Mouse (Mus musculus): Measurements from ENCODE around the gene Eea1. TPM values are rescaled to one million over a fixed set of nuclear protein-coding genes. Genes with fewer than 3 reads are reported as not detected.
"Not testable (repeated sequence)": the region's sequence is repeated elsewhere in the genome, so short reads cannot be mapped to it uniquely, and the experiment has no call there.

The Eea1 gene
- total and polyA plus RNA-seq, 3 experiments, result 4.6 to 36.7 (median 34.8) TPM

GRCm38 (mm10) chr10:95914434-95915174 lies 25.8 kb upstream of the Eea1 start:
- TF ChIP-seq POLR2AphosphoS5 (IDR thresholded peaks at IDR 0.05; ENCODE audit: insufficient replicate concordance, low read depth, low read length), result no peak
- TF ChIP-seq GATA1 (IDR thresholded peaks at IDR 0.05; ENCODE audit: borderline replicate concordance, low read length), result no peak
- TF ChIP-seq TAL1 (conservative IDR thresholded peaks at IDR 0.05; ENCODE audit: low read depth, low read length), result no peak
- TF ChIP-seq CTCF (IDR thresholded peaks at IDR 0.05; ENCODE audit: low read depth, low read length), result no peak
- TF ChIP-seq GATA2 (IDR thresholded peaks at IDR 0.05; ENCODE audit: borderline replicate concordance, low read depth, low read length), result no peak
- DNase-seq (ENCODE audit: low spot score) (no peak), ATAC-seq (ENCODE audit: extremely low read depth, insufficient number of reproducible peaks, low FRiP score, poor library complexity, severe bottlenecking) (no peak)
- no peaks in the 10 kb centered on the region for H3K9me3 ChIP-seq (replicated peaks)
- H3K4me1 ChIP-seq (ENCODE audit: insufficient read depth, low read depth, low read length), result no peaks in the 10 kb centered on the region
- H3K36me3 ChIP-seq (replicated peaks), result no peaks in the 10 kb centered on the region
- no peaks in the 10 kb centered on the region for H3K27me3 ChIP-seq (ENCODE audit: insufficient read depth, low read length)
- H3K4me3 ChIP-seq (ENCODE audit: low read depth, low read length), result no peak overlapping the region

DNA sequence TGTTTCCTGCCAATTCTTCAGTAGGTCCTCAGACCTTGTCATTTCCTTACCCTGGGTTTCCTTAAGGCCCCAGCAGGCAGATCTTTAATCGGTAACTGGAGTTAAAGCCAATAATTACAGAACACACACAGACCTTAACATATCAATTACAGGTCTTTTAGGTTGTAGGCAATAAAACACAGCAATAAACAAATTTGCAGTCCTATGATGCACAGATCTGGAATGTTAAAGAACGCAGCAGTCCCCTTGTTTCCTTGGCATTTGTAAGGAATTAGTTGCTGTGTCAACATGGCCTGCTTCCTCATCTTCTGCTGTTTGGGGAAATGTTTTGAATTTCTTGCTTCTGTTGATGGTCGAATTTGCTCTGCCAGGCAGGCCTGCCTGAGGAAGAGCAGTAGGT lies 21.7 kb upstream of the Eea1 start:
- H3K4me1 ChIP-seq (ENCODE audit: insufficient read depth, low read depth, low read length), result no peaks in the 10 kb centered on the region
- ATAC-seq (ENCODE audit: extremely low read depth, insufficient number of reproducible peaks, low FRiP score, poor library complexity, severe bottlenecking), result no peak
- H3K9me3 ChIP-seq (replicated peaks), result no peaks in the 10 kb centered on the region
- H3K27me3 ChIP-seq (ENCODE audit: insufficient read depth, low read length), result no peaks in the 10 kb centered on the region
- no peak overlapping the region for H3K4me3 ChIP-seq (ENCODE audit: low read depth, low read length)
- H3K36me3 ChIP-seq (replicated peaks), result no peaks in the 10 kb centered on the region
- TF ChIP-seq CTCF (IDR thresholded peaks at IDR 0.05; ENCODE audit: low read depth, low read length) (no peak), POLR2AphosphoS5 (IDR thresholded peaks at IDR 0.05; ENCODE audit: insufficient replicate concordance, low read depth, low read length) (no peak)
- no peak for DNase-seq (ENCODE audit: low spot score)

GRCm38 (mm10) chr10:95923263-95924217 lies 16.9 kb upstream of the Eea1 start:
- Histone ChIP-seq H3K4me1 (ENCODE audit: insufficient read depth, low read depth, low read length) (no peaks in the 10 kb centered on the region), H3K36me3 (replicated peaks) (no peaks in the 10 kb centered on the region), H3K27me3 (ENCODE audit: insufficient read depth, low read length) (peaks cover 14% of the 10 kb centered on the region), H3K4me3 (ENCODE audit: low read depth, low read length) (no peak overlapping the region), H3K9me3 (replicated peaks) (no peaks in the 10 kb centered on the region)
- no peak for DNase-seq (ENCODE audit: low spot score)
- no peak for ATAC-seq (ENCODE audit: extremely low read depth, insufficient number of reproducible peaks, low FRiP score, poor library complexity, severe bottlenecking)
- TF ChIP-seq GATA2 (IDR thresholded peaks at IDR 0.05; ENCODE audit: borderline replicate concordance, low read depth, low read length) (no peak), POLR2AphosphoS5 (IDR thresholded peaks at IDR 0.05; ENCODE audit: insufficient replicate concordance, low read depth, low read length) (no peak), TAL1 (conservative IDR thresholded peaks at IDR 0.05; ENCODE audit: low read depth, low read length) (no peak), GATA1 (IDR thresholded peaks at IDR 0.05; ENCODE audit: borderline replicate concordance, low read length) (no peak), CTCF (IDR thresholded peaks at IDR 0.05; ENCODE audit: low read depth, low read length) (no peak)

GRCm38 (mm10) chr10:95933631-95934030 lies 6.8 kb upstream of the Eea1 start:
- not testable (repeated sequence) for DNase-seq (ENCODE audit: low spot score); ATAC-seq (ENCODE audit: extremely low read depth, insufficient number of reproducible peaks, low FRiP score, poor library complexity, severe bottlenecking); H3K9me3 ChIP-seq (replicated peaks); H3K4me1 ChIP-seq (ENCODE audit: insufficient read depth, low read depth, low read length); H3K4me3 ChIP-seq (ENCODE audit: low read depth, low read length); H3K36me3 ChIP-seq (replicated peaks)
- peaks cover 12% of the 10 kb centered on the region for H3K27me3 ChIP-seq (ENCODE audit: insufficient read depth, low read length)

- TF ChIP-seq GATA2 (IDR thresholded peaks at IDR 0.05; ENCODE audit: borderline replicate concordance, low read depth, low read length) (no peak), TAL1 (conservative IDR thresholded peaks at IDR 0.05; ENCODE audit: low read depth, low read length) (no peak)
- Histone ChIP-seq H3K4me1 (ENCODE audit: insufficient read depth, low read depth, low read length) (peaks cover 32% of the 10 kb centered on the region), H3K36me3 (replicated peaks) (peaks cover 13% of the 10 kb centered on the region), H3K27me3 (ENCODE audit: insufficient read depth, low read length) (no peaks in the 10 kb centered on the region; the same call in 1 of the 2 replicates), H3K4me3 (ENCODE audit: low read depth, low read length) (peak overlapping the region; percentile 81), H3K9me3 (replicated peaks) (peaks cover 2% of the 10 kb centered on the region; the same call in 1 of the 2 replicates)
- ATAC-seq (ENCODE audit: extremely low read depth, insufficient number of reproducible peaks, low FRiP score, poor library complexity, severe bottlenecking) (no peak), DNase-seq (ENCODE audit: low spot score) (peak; percentile 54)
These were observed 684 bp downstream of the Eea1 start for GRCm38 (mm10) chr10:95940901-95941767.

- H3K4me1 ChIP-seq (ENCODE audit: insufficient read depth, low read depth, low read length), result peaks cover 32% of the 10 kb centered on the region
- no peak overlapping the region; the same call in 1 of the 2 replicates for H3K4me3 ChIP-seq (ENCODE audit: low read depth, low read length)
- TF ChIP-seq GATA2 (IDR thresholded peaks at IDR 0.05; ENCODE audit: borderline replicate concordance, low read depth, low read length) (no peak), CTCF (IDR thresholded peaks at IDR 0.05; ENCODE audit: low read depth, low read length) (no peak), POLR2AphosphoS5 (IDR thresholded peaks at IDR 0.05; ENCODE audit: insufficient replicate concordance, low read depth, low read length) (no peak), TAL1 (conservative IDR thresholded peaks at IDR 0.05; ENCODE audit: low read depth, low read length) (no peak), GATA1 (IDR thresholded peaks at IDR 0.05; ENCODE audit: borderline replicate concordance, low read length) (no peak)
- no peaks in the 10 kb centered on the region for H3K27me3 ChIP-seq (ENCODE audit: insufficient read depth, low read length)
- peaks cover 13% of the 10 kb centered on the region for H3K36me3 ChIP-seq (replicated peaks)
- peaks cover 2% of the 10 kb centered on the region; the same call in 1 of the 2 replicates for H3K9me3 ChIP-seq (replicated peaks)
- DNase-seq (ENCODE audit: low spot score), result no peak
- ATAC-seq (ENCODE audit: extremely low read depth, insufficient number of reproducible peaks, low FRiP score, poor library complexity, severe bottlenecking), result no peak
These were observed 1.4 kb downstream of the Eea1 start for GRCm38 (mm10) chr10:95941768-95942425.
